Mouse (Mus musculus): ENCODE results near the gene Boll. TPM values are rescaled to one million over a fixed set of nuclear protein-coding genes. Genes with fewer than 3 reads are reported as not detected.
"Not testable (repeated sequence)": the region's sequence is repeated elsewhere in the genome, so short reads cannot be mapped to it uniquely, and the experiment has no call there.

The Boll gene
- polyA plus RNA-seq, 1 experiment from 2014 or later = 0.08 TPM

DNA sequence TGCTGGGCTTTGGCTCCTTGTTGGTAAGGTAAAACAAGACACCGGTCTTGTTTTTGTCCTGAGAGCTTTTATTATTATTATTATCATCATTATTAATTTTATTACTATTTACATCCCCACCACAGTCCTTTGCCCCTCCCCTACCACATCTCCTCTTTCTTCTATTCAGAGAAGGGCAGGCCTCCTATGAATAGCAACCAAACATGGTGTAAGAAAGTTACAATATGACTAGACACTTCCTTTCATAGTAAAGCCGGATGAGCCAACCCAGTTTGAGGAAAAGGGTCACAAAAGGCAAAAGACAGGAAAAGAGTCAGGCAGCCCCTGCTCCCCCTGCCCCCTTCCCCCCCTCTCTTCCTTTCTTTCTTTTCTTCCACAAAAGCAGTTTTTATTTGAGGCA is 17.3 kb upstream of the Boll start:
- H3K36me3 ChIP-seq = no peaks in the 10 kb centered on the region
- no peaks in the 10 kb centered on the region for H3K9me3 ChIP-seq (replicated peaks)
- H3K27ac ChIP-seq = no peak overlapping the region
- H3K4me1 ChIP-seq (replicated peaks) = no peaks in the 10 kb centered on the region
- DNase-seq = no peak
- 63% methylated on average over 2 of the region's 2 CpGs for WGBS (ENCODE audit: insufficient replicate concordance)
- H3K4me3 ChIP-seq (replicated peaks) = no peak overlapping the region
- H3K9ac ChIP-seq = no peak overlapping the region
- no peaks in the 10 kb centered on the region for H3K27me3 ChIP-seq
- ATAC-seq (ENCODE audit: low read depth) = no peak
- H3K4me2 ChIP-seq = no peak overlapping the region

DNA sequence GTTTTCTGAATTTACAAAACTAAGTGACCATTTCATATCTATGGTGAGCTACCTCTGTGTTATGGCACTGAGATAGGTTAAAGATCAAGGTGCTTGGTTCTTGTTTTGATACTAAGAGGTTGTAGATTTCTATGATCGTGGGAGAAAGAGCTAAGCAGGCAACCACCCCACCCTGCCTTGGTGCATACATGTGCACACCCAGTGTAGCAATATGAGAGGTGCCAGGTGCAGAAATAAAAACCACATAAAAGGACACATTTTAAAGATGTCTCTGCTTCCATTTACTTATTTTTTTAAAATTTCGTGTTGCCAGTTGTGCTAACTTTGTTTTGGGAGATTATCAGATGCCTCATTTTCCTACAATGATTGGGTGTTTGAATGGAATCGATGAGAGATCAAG is 9.4 kb upstream of the Boll start:
- Histone ChIP-seq H3K27me3 (no peaks in the 10 kb centered on the region), H3K9ac (no peak overlapping the region), H3K4me2 (no peak overlapping the region), H3K36me3 (no peaks in the 10 kb centered on the region), H3K27ac (no peak overlapping the region), H3K9me3 (replicated peaks) (no peaks in the 10 kb centered on the region), H3K4me3 (replicated peaks) (no peak overlapping the region), H3K4me1 (replicated peaks) (no peaks in the 10 kb centered on the region)
- DNase-seq (no peak), ATAC-seq (ENCODE audit: low read depth) (no peak)
- 58% methylated on average over 3 of the region's 3 CpGs for WGBS (ENCODE audit: insufficient replicate concordance)

DNA sequence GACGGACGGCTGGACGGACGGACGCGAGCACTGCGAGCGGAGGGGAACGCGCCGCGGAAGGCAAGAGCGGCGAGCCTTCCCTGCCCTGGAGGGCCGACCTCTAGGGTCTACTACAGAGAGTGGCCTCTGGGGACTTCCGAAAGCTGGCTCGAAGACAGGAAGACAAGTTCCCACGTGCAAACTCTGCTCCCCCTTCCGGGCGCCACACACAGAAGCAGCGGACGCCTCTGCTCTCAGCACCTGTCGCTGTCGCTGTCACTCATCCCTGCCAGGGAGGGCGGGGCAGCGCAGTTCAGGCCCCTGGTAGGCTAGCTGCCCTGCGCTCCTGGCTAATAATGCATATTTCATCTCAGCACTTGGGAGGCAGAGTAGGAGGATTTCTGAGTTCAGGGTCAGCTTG is 317 bp upstream of the Boll start:
- Histone ChIP-seq H3K9ac (peak overlapping the region; percentile 51; the same call in 1 of the 2 replicates), H3K27me3 (peaks cover 25% of the 10 kb centered on the region), H3K27ac (no peak overlapping the region), H3K4me1 (replicated peaks) (peaks cover 9% of the 10 kb centered on the region), H3K9me3 (replicated peaks) (peaks cover 8% of the 10 kb centered on the region; the same call in 1 of the 2 replicates), H3K36me3 (no peaks in the 10 kb centered on the region), H3K4me3 (replicated peaks) (peak overlapping the region; percentile 58), H3K4me2 (peak overlapping the region; percentile 69)
- ATAC-seq (ENCODE audit: low read depth) (peak; percentile 80), DNase-seq (peak; percentile 27)
- WGBS (ENCODE audit: insufficient replicate concordance) = 2% methylated on average over 27 of the region's 27 CpGs

DNA sequence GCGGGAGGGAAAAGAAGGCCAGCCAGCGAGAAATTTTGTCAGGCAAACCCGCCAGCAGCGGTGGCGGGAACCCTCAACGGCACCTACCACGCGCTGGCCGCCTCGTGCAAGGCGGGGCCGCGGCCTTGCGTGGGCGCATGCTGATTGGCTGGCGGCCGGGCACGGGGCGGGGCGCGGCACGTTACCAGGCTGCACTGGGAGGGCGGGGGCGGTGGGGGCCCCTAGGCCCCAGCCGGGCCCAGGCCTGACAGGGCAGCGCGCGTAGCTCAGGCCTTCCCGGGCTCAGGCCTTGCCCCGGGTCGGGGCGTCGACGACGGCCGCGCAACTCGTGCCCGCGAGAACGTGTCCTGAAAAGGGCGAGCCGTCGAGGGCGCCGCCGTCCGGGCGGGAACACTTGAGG is 635 bp downstream of the Boll start:
- Histone ChIP-seq H3K36me3 (no peaks in the 10 kb centered on the region), H3K4me3 (replicated peaks) (peak overlapping the region; percentile 58; the same call in 1 of the 2 replicates), H3K9me3 (replicated peaks) (peaks cover 8% of the 10 kb centered on the region; the same call in 1 of the 2 replicates), H3K4me2 (peak overlapping the region; percentile 69), H3K4me1 (replicated peaks) (peaks cover 9% of the 10 kb centered on the region), H3K27me3 (peaks cover 25% of the 10 kb centered on the region), H3K27ac (no peak overlapping the region), H3K9ac (no peak overlapping the region)
- no peak for ATAC-seq (ENCODE audit: low read depth)
- WGBS (ENCODE audit: insufficient replicate concordance) = 39% methylated on average over 46 of the region's 49 CpGs
- DNase-seq = no peak

DNA sequence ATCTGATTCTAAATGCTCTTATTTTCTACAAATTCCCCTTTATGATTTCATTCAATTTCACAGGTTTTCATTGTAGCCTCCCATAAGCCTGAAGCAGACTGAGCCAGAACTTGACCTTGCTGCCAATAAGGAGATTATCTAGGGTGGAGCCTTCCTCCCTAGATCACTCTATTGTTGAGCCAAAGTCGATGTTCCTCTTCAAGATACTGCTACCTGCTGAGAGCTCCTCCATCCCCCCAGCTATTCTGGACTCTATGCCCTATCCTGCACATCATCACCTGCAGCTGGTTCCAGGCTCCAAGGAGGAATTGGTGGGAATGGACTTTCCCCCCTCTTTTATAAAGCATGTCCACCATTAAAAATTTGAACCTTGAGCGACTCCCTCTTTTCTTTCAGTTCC is 11.4 kb downstream of the Boll start:
- WGBS (ENCODE audit: insufficient replicate concordance) = 42% methylated on average over 2 of the region's 2 CpGs
- ATAC-seq (ENCODE audit: low read depth) = not testable (repeated sequence)

DNA sequence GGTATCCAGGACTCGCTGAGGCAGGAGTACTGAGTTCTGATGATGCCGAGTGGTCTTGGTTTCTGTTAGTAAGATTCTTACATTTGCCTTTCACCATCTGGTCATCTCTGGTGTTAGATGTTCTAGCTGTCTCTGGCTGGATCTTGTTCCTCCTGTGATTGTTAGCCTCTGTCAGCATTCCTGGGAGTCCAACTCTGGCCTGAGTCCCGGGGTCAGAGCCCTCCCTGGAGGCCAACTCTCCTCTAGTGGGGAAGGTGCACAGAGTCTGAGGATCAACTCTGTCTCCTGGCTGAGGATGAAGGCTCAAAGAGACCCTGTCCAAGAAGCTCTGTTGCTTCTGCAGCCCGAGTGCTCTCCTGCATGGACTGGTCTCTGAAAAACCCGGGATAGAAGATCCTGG is 37.8 kb downstream of the Boll start:
- WGBS (ENCODE audit: insufficient replicate concordance) = 51% methylated on average over 5 of the region's 5 CpGs

More for the DNA sequence above, 11.4 kb downstream of the Boll start:
- H3K36me3 ChIP-seq; H3K4me3 ChIP-seq (replicated peaks); H3K4me1 ChIP-seq (replicated peaks); H3K27me3 ChIP-seq; DNase-seq; H3K9me3 ChIP-seq (replicated peaks); H3K4me2 ChIP-seq; H3K9ac ChIP-seq; H3K27ac ChIP-seq: not testable (repeated sequence)

DNA sequence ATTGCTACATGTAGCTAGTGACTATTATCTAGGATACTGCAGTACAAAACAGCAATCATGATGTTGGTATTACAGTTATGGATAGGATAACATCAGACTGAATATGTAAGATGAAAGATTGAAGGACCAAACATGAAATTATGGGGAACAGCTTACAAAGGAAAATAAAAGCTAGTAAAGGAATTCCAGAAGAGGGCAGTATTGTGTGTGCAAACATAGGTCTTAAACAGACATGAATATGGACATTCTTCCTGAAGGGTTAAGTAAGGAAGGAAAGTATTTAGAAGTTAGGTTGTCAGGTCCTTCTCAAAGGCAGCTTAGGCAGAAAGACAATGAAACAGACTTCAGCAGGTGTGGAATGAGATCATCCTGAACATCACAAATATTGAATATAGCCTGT is 62.2 kb downstream of the Boll start:
- no peak overlapping the region for H3K4me3 ChIP-seq (replicated peaks)
- H3K9ac ChIP-seq = no peak overlapping the region
- H3K27me3 ChIP-seq = no peaks in the 10 kb centered on the region
- H3K4me2 ChIP-seq = no peak overlapping the region
- DNase-seq (no peak), ATAC-seq (ENCODE audit: low read depth) (no peak)
- no peaks in the 10 kb centered on the region for H3K36me3 ChIP-seq
- no peak overlapping the region for H3K27ac ChIP-seq
- no peaks in the 10 kb centered on the region for H3K4me1 ChIP-seq (replicated peaks)
- H3K9me3 ChIP-seq (replicated peaks) = no peaks in the 10 kb centered on the region

More for the DNA sequence above, 37.8 kb downstream of the Boll start:
- ATAC-seq (ENCODE audit: low read depth); H3K4me2 ChIP-seq; H3K9me3 ChIP-seq (replicated peaks); H3K36me3 ChIP-seq; H3K27me3 ChIP-seq; H3K4me1 ChIP-seq (replicated peaks); H3K27ac ChIP-seq; H3K9ac ChIP-seq; DNase-seq; H3K4me3 ChIP-seq (replicated peaks): not testable (repeated sequence)

DNA sequence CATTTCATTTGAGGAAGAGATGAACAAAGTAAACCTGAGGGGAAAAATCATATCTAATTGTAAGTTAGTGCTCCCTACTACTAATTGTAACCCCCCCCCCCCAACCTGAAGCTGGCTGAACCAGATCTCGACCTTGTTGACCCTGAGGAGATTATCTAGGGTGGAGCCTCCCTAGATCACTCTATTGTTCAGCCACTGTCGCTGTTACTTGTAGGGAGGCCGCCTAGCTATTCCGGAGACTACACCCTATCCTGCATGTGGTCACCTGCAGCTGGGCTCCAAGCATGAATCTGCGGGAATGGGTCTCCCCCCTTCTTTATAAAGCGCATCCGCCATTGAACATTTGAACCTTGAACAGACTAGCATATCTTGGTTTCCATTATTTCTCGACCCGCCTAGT is 84.2 kb downstream of the Boll start:
- Histone ChIP-seq H3K4me1 (replicated peaks) (no peaks in the 10 kb centered on the region), H3K9ac (no peak overlapping the region), H3K27me3 (no peaks in the 10 kb centered on the region), H3K36me3 (no peaks in the 10 kb centered on the region), H3K9me3 (replicated peaks) (no peaks in the 10 kb centered on the region), H3K27ac (no peak overlapping the region), H3K4me2 (no peak overlapping the region), H3K4me3 (replicated peaks) (no peak overlapping the region)
- DNase-seq (no peak), ATAC-seq (ENCODE audit: low read depth) (no peak)
- WGBS (ENCODE audit: insufficient replicate concordance) = 66% methylated on average over 9 of the region's 9 CpGs

DNA sequence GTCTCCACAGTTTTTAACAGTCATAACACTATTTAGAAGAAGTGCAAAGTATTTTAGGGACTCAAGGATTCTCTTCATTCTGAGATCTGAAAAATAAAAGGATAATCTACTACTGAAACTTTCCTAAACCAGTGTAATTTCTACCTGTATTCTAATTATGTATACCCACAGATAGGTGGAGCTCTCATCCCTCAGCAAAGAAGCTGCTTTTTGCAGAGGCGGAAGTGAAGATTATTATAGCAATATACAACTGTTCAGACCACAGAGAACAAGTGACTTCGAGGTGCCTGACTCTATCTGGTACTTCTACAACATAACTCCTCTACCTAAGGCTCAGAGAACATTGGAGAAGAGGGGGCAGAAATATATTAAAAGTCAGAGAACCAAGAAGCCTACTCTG is 97.8 kb downstream of the Boll start:
- H3K4me3 ChIP-seq (replicated peaks) = no peak overlapping the region
- no peaks in the 10 kb centered on the region for H3K9me3 ChIP-seq (replicated peaks)
- H3K27me3 ChIP-seq = no peaks in the 10 kb centered on the region
- H3K4me1 ChIP-seq (replicated peaks) = peaks cover 8% of the 10 kb centered on the region
- ATAC-seq (ENCODE audit: low read depth) (no peak), DNase-seq (no peak)
- no peak overlapping the region for H3K9ac ChIP-seq
- H3K27ac ChIP-seq = no peak overlapping the region
- H3K36me3 ChIP-seq = no peaks in the 10 kb centered on the region
- H3K4me2 ChIP-seq = no peak overlapping the region
- 40% methylated on average over 2 of the region's 2 CpGs for WGBS (ENCODE audit: insufficient replicate concordance)

DNA sequence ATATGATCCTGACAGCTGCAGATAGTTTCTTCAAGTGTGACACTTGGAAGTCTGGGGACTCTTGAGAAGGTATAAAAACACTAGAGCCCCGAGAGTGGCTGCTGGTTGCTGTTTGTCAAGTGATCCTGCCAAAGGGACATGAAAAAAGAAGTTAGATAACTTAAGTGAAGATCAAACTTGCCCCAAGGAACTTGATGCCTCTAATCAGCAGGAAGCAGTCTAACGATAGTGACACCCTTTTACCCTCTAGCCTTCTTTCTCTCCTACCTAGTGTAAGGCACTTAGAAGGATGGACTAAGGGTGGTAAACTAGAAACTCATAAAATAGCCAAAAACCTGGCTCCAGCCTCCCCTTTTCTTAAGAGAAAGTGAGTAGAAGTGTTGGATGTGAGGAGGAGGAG is 98.9 kb downstream of the Boll start:
- Histone ChIP-seq H3K4me3 (replicated peaks) (no peak overlapping the region), H3K4me1 (replicated peaks) (peaks cover 8% of the 10 kb centered on the region), H3K9ac (no peak overlapping the region), H3K36me3 (no peaks in the 10 kb centered on the region), H3K27ac (no peak overlapping the region), H3K9me3 (replicated peaks) (no peaks in the 10 kb centered on the region), H3K4me2 (no peak overlapping the region), H3K27me3 (no peaks in the 10 kb centered on the region)
- 0 out of 2 replicates have a peak, but pooled peaks have one; percentile 50 for ATAC-seq (ENCODE audit: low read depth)
- WGBS (ENCODE audit: insufficient replicate concordance) = 2% methylated on average over 2 of the region's 2 CpGs
- DNase-seq = no peak

DNA sequence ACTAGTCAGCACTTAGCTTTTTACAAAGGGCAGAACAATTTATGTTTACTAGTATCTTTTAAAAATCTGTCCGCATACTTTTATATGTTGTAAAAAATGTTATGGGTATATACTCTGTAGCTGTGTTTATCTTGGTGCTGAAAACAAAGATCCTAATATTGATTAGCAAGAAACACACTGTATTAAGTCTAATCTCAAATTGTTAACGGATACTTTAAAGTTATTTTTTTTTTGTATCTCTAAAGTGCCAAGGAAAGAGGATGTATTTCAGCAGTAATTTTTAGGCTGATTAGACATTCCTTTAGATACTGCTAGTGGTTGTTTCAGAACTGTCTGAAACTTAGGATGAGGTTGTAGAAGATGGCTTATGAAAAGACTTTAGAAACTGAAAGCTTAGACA is 116.9 kb downstream of the Boll start:
- WGBS (ENCODE audit: insufficient replicate concordance) = 70% methylated on average over 2 of the region's 2 CpGs
- H3K4me2 ChIP-seq = no peak overlapping the region

DNA sequence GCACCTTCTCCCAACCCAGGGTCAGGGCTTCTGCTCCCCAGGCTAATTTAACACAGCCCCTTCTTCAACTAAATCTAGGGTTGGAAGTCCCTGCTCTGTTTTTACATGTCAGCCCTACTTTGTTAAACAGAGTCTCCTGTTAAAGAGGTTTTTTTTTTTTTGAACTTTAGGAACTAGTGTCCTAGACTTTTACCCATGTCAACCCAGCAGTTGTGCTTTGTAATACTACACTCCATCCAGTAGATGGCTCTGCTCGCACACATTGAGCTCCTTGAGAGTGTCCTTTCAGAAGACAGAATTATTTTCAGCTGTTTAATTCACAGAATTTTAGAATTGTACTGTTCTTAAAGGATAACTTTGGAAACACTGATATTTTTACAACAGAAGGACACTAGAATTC is 124.0 kb downstream of the Boll start:
- peaks cover 45% of the 10 kb centered on the region for H3K4me1 ChIP-seq (replicated peaks)
- ATAC-seq (ENCODE audit: low read depth) (no peak), DNase-seq (peak; percentile 43)
- no peaks in the 10 kb centered on the region for H3K27me3 ChIP-seq
- WGBS (ENCODE audit: insufficient replicate concordance) = 2% methylated on average over 1 of the region's 1 CpGs
- H3K4me3 ChIP-seq (replicated peaks) = peak overlapping the region; percentile 91
- no peak overlapping the region; the same call in 1 of the 2 replicates for H3K27ac ChIP-seq
- H3K9ac ChIP-seq = peak overlapping the region; percentile 91
- H3K9me3 ChIP-seq (replicated peaks) = no peaks in the 10 kb centered on the region
- H3K4me2 ChIP-seq = peak overlapping the region; percentile 97
- peaks cover 4% of the 10 kb centered on the region; the same call in 1 of the 2 replicates for H3K36me3 ChIP-seq

More for the DNA sequence above, 116.9 kb downstream of the Boll start:
- no peaks in the 10 kb centered on the region for H3K9me3 ChIP-seq (replicated peaks)
- DNase-seq (no peak), ATAC-seq (ENCODE audit: low read depth) (no peak)
- peaks cover 4% of the 10 kb centered on the region; the same call in 1 of the 2 replicates for H3K36me3 ChIP-seq
- peaks cover 6% of the 10 kb centered on the region for H3K4me1 ChIP-seq (replicated peaks)
- H3K9ac ChIP-seq = no peak overlapping the region
- no peaks in the 10 kb centered on the region for H3K27me3 ChIP-seq
- H3K27ac ChIP-seq = no peak overlapping the region
- no peak overlapping the region for H3K4me3 ChIP-seq (replicated peaks)
